22 mouse cellular contexts compared by ENCODE assay signal in genomic region chr16:97733599-97733998, GRCm38 (mm10). TPM values are rescaled to one million over a fixed set of nuclear protein-coding genes. Genes with fewer than 3 reads are reported as not detected.
"Had no signal": no experiment of that assay in that cellular context is flagged by ENCODE, and none has a peak within 500 bp of the region (broad histone marks: within the 10 kb centered on the region; RNA-seq: fewer than 3 reads in every experiment).

No protein-coding gene starts in this region.

- H3K4me2 ChIP-seq: lung, embryonic 15.5 days; midbrain, embryonic 11.5 days; midbrain, embryonic 13.5 days; midbrain, embryonic 15.5 days; neural tube, embryonic 12.5 days; stomach, embryonic 15.5 days had no signal

- H3K4me3 ChIP-seq: lung, embryonic 15.5 days; megakaryocyte, embryonic 14.5 days; midbrain, embryonic 13.5 days; midbrain, embryonic 15.5 days; neural tube, embryonic 12.5 days; stomach, embryonic 15.5 days had no signal

- ATAC-seq: liver, postnatal 0 days; lung, postnatal 0 days; midbrain, embryonic 13.5 days; midbrain, embryonic 15.5 days had no signal

- H3K36me3 ChIP-seq: lung, embryonic 15.5 days; midbrain, embryonic 13.5 days; midbrain, embryonic 15.5 days; neural tube, embryonic 12.5 days; stomach, embryonic 15.5 days had no signal

- H3K27ac ChIP-seq: lung, embryonic 15.5 days; macrophage; midbrain, embryonic 13.5 days; midbrain, embryonic 15.5 days; neural tube, embryonic 12.5 days; stomach, embryonic 15.5 days; stomach, postnatal 0 days had no signal

- H3K9me3 ChIP-seq: lung, embryonic 15.5 days; megakaryocyte, embryonic 14.5 days; midbrain, embryonic 13.5 days; midbrain, embryonic 15.5 days; neural tube, embryonic 12.5 days; stomach, embryonic 15.5 days had no signal

- H3K27me3 ChIP-seq: lung, embryonic 15.5 days; midbrain, embryonic 13.5 days; midbrain, embryonic 15.5 days; neural tube, embryonic 12.5 days; stomach, embryonic 15.5 days had no signal

- H3K4me1 ChIP-seq: lung, embryonic 15.5 days; megakaryocyte, embryonic 14.5 days; midbrain, embryonic 13.5 days; midbrain, embryonic 15.5 days; neural tube, embryonic 12.5 days had no signal

- H3K9ac ChIP-seq: liver, postnatal 0 days; lung, embryonic 15.5 days; midbrain, embryonic 13.5 days; midbrain, embryonic 15.5 days; neural tube, embryonic 12.5 days; stomach, embryonic 15.5 days had no signal

- DNase-seq: liver, postnatal 0 days; lung, adult 2 months; lung, postnatal 14 days; lung, postnatal 36 days; right cerebral cortex, adult 18-20 months; right cerebral cortex, postnatal 25 days; right cerebral cortex, postnatal 4 days; thymus, adult 2 months; thymus, postnatal 25 days; thymus, postnatal 4 days had no signal

RNA-seq across cellular contexts. Expression of gene Ripk4, which starts 30.0 kb away (rescaled TPM):
- total RNA-seq: monocyte, adult 5-6 weeks; neutrophil, adult 5-6 weeks had no signal
- polyA plus RNA-seq: macrophage had no signal
